Mouse (Mus musculus) brain, embryonic 14.5 days (tissue): ENCODE measurements around the gene Fgfrl1. TPM values are rescaled to one million over a fixed set of nuclear protein-coding genes. Genes with fewer than 3 reads are reported as not detected.

Experiments used
- DNase-seq: peaks from one replicate; pipeline ENCODE4 v3.0.0-alpha.2; 2011; ENCODE audit warnings: low read depth
- CTCF ChIP-seq: fragments of 200-500 bp; IDR thresholded peaks from 2 replicates; pipeline ENCODE4 v1.5.1; 2012; ENCODE audit warnings: inconsistent platforms, mild to moderate bottlenecking, moderate library complexity, borderline replicate concordance; ENCODE audit not compliant: insufficient read depth, insufficient read length; ENCODE audit errors: extremely low read depth
- POLR2A ChIP-seq: fragments of 200-500 bp; IDR thresholded peaks from 2 replicates; pipeline ENCODE4 v1.6.1; 2012; ENCODE audit warnings: mild to moderate bottlenecking, inconsistent platforms, borderline replicate concordance; ENCODE audit not compliant: poor library complexity, insufficient read depth, insufficient read length, severe bottlenecking; ENCODE audit errors: extremely low read depth
- polyA plus RNA-seq: library from polyadenylated mRNA; depleted of rRNA; stranded (reverse); fragments of >200 nt; gene quantifications from 2 replicates; pipeline ENCODE4 v1.2.3, GENCODE M21; 2012

The Fgfrl1 gene
- polyA plus RNA-seq, 1 experiment, result 18.1 TPM

DNA sequence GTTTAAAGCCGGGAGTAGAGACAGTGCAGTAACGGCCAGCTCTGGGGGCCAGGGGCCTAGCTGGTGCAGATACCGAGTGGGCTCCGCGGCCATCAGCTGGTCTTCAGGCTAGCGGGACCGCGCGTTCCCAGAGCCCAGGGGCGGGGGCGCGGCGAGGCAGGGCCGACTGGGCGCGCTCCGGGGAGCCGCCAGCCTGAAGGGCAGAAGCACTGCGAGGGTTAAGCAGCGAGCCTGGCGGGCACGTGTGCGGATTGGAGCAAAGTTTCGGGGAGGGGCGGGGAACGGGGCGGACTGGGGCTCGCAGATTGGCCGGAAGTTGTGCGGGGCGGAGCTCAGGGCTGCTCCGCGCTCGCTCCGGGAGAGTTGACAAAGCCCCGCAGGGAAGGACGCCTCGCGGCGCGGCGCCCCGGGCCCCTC is 1.7 kb downstream of the Fgfrl1 start:
- no peak for TF ChIP-seq CTCF
- peak; percentile 96 for DNase-seq

DNA sequence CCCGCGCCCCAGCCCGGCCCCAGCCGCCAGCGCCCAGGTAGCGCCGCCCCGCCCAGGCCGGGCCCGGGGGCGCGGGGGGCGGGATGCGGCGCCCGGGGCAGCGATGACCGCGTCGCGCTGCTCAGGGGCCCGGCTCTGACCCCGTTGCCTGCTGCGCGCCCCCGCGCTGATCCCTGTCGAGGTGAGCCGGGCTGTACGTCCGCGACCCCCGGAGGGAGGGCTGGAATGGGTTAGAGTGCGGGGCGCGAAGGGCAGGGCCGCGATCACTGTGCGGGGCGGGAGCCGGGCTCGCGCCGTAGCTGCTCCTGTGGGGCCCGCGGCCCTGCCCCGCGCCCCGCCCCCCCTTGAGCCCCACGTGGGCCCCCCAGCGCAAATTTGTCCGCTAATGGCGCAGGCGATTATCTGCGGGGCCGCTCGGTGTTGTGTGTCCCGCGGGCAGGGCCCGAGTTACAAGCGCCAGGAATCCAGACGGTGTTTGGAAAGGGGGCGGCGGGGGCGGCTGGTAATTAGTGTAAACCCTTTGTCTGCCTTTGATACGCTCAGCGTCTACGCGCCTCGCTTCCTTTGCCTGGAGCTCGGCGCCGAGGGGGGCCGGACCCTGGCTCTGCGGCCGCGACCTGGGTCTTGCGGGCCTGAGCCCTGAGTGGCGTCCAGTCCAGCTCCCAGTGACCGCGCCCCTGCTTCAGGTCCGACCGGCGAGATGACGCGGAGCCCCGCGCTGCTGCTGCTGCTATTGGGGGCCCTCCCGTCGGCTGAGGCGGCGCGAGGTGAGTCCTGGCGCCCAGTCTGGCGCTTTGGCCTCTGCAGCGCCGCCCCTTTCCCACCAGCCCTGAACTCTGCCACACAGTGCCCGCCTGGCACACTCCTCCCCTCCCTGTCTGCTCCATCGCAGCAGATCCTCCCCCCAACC is 2.4 kb downstream of the Fgfrl1 start:
- 0 out of 2 replicates have a peak, but pooled peaks have one; percentile 8 for TF ChIP-seq POLR2A
- TF ChIP-seq CTCF, result no peak

DNA sequence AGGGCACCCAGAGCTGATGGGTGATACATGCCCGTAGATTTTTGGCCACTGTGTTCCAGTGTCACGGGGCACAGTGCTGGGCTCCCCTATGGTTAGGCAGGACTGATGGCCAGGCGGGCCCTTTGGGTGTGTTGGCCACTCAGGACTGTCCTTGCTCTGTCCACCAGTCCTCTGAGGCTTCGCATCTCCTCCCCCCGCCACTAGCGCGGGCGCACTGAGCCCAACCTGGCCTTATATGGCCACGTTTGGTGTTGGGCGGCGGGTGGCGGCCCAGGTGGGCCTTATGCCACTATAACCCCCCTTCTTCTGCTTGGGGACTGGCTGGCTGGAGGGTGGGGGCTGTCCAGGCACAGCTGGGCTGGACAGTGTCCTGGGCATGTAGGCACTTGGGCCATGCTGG is 3.7 kb downstream of the Fgfrl1 start:
- no peak for DNase-seq
- no peak for TF ChIP-seq CTCF
- TF ChIP-seq POLR2A, result no peak

More for the DNA sequence above, 2.4 kb downstream of the Fgfrl1 start:
- peak; percentile 56 for DNase-seq

DNA sequence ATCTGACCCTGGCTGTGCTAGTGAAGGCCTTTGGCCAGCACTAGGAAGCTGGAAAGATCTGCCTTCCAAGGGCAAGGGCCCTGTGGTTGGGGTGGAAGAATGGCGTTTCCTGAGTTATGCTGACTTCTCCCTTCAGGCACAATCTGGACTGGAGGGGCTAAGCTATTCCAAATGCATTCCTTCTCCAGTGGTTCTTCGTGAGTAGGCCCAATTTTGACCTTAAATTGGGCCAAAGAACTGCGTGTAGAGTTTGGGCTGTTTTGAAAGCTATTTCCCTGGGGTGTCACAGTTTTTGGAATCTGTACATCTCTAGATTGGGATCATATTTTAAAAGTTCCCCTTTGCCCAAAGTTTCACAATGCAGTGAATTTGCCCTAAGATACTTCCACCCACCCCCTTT is 4.4 kb downstream of the Fgfrl1 start:
- TF ChIP-seq POLR2A (no peak), CTCF (no peak)

DNA sequence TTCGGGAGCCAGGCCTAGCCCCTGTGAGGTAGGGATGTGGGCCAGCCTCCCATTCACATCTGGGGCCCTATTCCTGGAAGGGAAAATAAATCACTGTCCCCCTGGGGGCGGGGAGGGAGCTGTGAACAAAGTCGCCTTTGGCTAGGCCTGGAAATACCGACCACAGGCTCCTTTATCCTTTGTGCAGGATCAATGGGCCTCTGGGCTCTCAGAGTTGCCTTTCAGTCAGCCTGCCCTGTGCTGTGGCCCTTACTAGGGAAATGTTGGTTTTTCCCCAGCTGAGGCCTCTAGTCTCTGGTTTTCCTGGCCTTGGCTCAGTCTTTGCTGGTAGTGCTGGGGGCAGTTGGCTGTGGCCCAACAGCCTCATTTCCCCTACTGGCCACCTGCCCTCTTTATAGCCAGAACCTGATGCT is 5.2 kb downstream of the Fgfrl1 start:
- TF ChIP-seq CTCF (no peak), POLR2A (no peak)
- DNase-seq, result peak; percentile 75

More for the DNA sequence above, 4.4 kb downstream of the Fgfrl1 start:
- no peak for DNase-seq

DNA sequence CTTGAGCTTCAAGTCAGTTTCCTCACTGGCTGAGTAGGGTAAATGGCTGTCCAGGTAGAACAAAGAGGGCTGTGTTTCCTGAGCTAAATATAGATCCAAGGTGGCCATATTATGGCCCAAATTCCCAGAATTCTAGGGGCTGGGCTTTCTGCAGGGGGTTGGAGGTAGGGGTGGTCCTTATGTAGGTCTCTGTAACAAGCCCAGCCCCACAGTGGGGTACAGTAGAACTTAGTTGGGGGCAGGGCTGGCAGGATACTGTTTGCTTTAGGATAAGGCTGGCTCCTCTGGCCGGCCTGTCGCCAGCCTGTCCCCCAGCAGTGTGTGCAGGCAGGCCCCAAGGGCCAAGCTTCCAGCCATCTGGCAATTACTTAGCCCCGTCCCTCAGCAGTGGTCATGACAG is 8.2 kb downstream of the Fgfrl1 start:
- no peak for DNase-seq
- TF ChIP-seq POLR2A (no peak), CTCF (no peak)

DNA sequence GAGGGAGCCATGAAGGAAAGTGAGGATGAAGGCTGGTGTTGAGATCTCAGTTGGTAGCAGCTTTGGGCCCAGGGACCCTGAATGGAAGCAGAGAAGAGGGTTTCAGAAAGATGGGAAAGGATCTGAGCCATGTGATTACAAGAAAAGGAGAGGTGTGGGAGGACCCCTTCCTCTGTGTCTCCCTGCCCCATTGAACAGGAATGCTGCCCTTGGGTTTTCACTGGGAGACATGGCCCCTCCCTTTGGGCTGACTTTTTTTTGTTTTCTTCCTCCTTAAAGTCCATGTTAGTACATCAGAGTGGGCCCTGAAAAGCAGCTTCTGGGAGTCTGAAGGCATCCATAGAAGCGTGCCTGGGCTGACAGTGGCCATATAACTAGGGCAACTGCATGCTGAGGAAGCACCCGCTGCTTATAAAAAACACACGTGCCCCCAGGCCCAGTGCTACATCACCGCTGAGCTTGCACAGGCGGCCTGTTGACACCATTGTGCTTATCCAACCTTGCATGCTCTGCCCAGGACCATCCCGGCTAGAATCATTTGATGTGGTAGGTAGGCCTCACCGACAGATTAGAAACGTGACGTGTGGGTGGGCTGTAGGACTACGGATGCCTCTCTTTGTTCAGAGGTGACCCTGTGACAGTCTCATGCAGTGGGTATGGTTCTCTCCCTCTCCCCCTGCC is 9.3 kb downstream of the Fgfrl1 start:
- no peak for DNase-seq
- TF ChIP-seq CTCF (no peak), POLR2A (no peak)

DNA sequence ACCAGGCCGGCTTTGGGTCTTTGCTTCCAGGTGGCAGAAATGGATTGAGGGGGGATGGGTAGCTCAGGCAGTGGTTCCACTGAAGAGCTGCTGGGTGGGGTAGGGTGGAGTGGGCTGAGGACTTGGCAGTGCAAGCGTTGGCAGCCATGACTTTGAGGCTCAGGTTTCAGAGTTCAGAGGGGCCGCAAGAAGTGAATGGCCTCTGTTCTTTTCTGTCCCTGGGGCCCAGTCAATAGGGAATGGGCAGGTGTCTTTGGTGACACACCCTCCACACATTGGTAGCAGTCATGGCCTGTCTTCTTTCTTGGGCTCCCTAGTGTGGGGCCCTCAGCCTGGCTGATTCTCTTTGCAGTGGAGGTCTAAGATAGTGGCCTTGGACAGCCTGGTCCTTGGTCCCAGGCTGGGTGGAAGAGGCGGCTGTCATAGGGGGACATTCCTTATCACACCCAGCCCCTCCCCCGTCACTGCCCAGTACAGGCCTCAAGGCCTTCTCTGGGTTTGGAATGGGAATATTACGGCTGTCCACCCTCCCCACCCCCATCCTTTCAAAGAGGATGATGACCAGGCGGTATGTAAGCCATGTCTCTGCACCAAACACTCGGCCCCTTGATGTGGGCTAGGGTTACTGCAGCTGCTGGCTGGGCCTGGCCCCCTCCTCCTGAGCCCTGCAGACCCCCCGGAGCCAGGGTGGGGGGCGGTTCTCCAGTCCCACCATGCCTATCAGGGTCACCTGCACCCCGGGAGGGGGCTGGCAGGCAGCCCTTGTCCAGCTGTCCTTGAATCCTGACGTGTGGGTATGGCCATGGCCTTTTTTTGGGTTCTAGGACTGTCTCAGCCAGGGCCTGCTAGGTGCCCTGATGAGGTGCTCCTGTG is 11.8 kb downstream of the Fgfrl1 start:
- TF ChIP-seq CTCF, result no peak
- TF ChIP-seq POLR2A, result no peak
- DNase-seq, result no peak

DNA sequence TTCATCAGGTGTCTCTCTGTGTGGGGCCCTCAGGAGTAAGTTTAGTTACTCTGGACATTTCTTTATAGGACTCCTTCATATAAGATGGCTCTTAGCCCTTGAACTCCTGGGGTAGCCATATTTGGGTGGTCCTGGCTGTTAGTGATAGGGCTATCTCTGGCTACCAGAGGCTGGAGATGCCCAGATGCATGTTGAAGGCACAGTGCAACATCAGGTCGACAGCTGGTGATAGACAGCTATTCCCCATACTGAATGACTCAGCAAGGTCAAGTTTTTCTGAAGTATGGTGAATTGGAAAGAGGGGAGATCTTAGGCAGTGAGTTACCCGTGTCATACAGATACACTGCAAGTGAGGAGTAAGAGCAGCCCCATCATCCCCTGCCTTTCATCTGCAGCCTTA is 15.6 kb downstream of the Fgfrl1 start:
- no peak for DNase-seq

DNA sequence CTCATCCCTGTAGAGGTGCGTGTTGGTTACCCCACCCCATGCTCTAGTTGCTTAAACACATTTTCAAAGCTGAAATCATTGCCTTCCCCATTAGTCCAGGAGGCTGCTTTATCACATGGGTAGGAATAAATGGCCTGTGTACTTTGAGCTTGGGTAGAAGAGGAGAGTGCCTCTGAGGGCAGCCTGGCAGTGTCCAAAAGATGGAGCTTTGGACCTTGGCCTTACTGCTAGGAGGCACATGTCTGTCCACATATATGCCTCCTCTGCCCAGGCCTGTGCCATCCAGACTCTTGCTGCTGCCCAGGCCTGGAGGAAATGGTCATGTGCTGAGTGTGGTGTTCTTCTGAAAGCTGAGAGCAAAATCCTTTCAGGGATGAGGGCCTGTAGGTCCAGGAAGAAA is 16.2 kb downstream of the Fgfrl1 start:
- DNase-seq, result no peak
- TF ChIP-seq POLR2A, result no peak
- TF ChIP-seq CTCF, result no peak

More for the DNA sequence above, 15.6 kb downstream of the Fgfrl1 start:
- TF ChIP-seq CTCF (no peak), POLR2A (no peak)
